Mouse (Mus musculus) kidney, adult 2 months (tissue): ENCODE results near the gene Gimap3.

Source experiments
- CTCF ChIP-seq: fragments of 200-500 bp; conservative IDR thresholded peaks from 2 replicates; pipeline ENCODE4 v1.5.1; 2011; ENCODE audit warnings: low read depth, mild to moderate bottlenecking, control low read depth, low read length, moderate library complexity, mixed read lengths; ENCODE audit not compliant: insufficient read depth, insufficient read length
- POLR2A ChIP-seq: fragments of 200-500 bp; IDR thresholded peaks from one replicate; pipeline ENCODE4 v1.6.1; 2011; ENCODE audit warnings: low read depth, low read length, control low read depth

DNA sequence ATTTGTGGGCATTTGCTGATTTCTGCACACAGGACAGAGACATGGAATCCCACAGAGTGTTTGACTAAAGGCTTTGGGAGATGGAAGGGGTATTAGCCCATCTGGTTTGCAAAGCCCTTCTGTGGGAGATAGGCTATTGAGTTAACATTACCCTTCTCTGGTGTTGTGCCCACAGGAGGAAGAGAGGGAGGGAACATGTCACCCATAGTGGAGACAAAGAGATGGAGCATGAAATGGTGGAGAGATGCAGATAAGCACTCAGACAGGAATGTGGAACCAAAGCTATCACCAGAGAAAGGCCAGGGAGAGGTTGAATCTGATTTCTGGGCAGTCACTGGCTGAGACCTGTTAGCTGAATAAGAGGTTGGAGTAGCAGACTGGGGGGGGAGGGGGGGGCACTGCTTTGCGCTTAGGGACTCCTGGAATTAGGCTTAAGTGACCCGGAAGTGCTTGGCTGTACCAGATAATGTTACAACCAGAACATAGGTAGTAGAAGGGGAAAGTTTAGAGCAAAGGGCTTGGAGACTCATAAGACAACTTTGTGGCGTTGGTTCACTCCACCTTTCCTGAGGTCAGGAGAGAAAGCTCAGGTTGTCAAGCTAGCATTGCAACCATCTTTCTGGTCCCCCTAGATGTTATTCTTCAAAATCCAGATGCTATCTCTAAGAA lies 30.0 kb downstream of the Gimap3 start:
- no peak for TF ChIP-seq POLR2A
- TF ChIP-seq CTCF = no peak
